Mouse (Mus musculus): ENCODE data around the gene Rbl1. TPM values are rescaled to one million over a fixed set of nuclear protein-coding genes. Genes with fewer than 3 reads are reported as not detected.
"Not testable (repeated sequence)": the region's sequence is repeated elsewhere in the genome, so short reads cannot be mapped to it uniquely, and the experiment has no call there.

The Rbl1 gene
- polyA plus RNA-seq, 1 experiment, result 4.1 TPM

DNA sequence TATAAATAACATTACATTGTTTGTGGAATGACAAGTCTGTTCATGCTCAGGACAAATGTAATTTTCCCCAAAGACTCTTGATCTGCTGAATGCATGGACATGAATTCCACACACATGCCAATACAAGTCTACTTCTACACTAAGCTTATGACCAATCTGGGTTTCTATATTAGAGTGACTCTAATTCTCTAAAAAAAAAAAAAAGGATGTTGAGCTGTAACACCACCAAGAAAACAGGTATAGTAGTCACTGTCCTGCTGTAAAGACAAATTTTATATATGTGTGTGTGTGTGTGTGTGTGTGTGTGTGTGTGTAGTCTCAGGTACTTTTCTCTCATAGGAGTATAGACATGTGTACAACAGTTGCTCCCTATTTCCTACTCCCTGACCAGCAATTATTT is 1.3 kb downstream of the Rbl1 start:
- Histone ChIP-seq H3K79me2 (ENCODE audit: control insufficient read depth, insufficient read depth) (peaks cover 9% of the 10 kb centered on the region), H3K4me3 (peak overlapping the region; percentile 76), H3ac (ENCODE audit: control insufficient read depth, insufficient read length) (no peak overlapping the region), H3K4me2 (ENCODE audit: low read depth) (peak overlapping the region; percentile 86), H3K36me3 (ENCODE audit: control insufficient read depth, insufficient read depth) (no peaks in the 10 kb centered on the region), H3K27me3 (ENCODE audit: control insufficient read depth, insufficient read depth, insufficient read length) (no peaks in the 10 kb centered on the region)
- TF ChIP-seq MYOG (IDR thresholded peaks at IDR 0.05; ENCODE audit: control insufficient read depth in 1 of 3, insufficient read depth in 1 of 3, insufficient read length in 2 of 3, low read depth in 2 of 3) (no peak), CEBPB (IDR thresholded peaks at IDR 0.05; ENCODE audit: insufficient read depth, poor library complexity, severe bottlenecking) (no peak), REST (IDR thresholded peaks at IDR 0.05; ENCODE audit: insufficient read depth, insufficient read length) (no peak), TCF12 (IDR thresholded peaks at IDR 0.05; ENCODE audit: insufficient read depth, poor library complexity, severe bottlenecking) (no peak), E2F4 (IDR thresholded peaks at IDR 0.05; ENCODE audit: insufficient read depth) (no peak), TCF3 (IDR thresholded peaks at IDR 0.05; ENCODE audit: insufficient read length, low read depth) (no peak), MYOD1 (IDR thresholded peaks at IDR 0.05; ENCODE audit: control insufficient read depth in 1 of 3, insufficient read length in 2 of 3, low read depth in 2 of 3) (no peak), POLR2AphosphoS2 (IDR thresholded peaks at IDR 0.05; ENCODE audit: insufficient read length, low read depth) (no peak), USF1 (IDR thresholded peaks at IDR 0.05; ENCODE audit: low read depth) (no peak), MAX (IDR thresholded peaks at IDR 0.05; ENCODE audit: low read depth) (no peak), POLR2A (IDR thresholded peaks at IDR 0.05; ENCODE audit: insufficient read length, low read depth) (no peak), SRF (IDR thresholded peaks at IDR 0.05; ENCODE audit: control insufficient read depth, insufficient read length, low read depth) (no peak)

DNA sequence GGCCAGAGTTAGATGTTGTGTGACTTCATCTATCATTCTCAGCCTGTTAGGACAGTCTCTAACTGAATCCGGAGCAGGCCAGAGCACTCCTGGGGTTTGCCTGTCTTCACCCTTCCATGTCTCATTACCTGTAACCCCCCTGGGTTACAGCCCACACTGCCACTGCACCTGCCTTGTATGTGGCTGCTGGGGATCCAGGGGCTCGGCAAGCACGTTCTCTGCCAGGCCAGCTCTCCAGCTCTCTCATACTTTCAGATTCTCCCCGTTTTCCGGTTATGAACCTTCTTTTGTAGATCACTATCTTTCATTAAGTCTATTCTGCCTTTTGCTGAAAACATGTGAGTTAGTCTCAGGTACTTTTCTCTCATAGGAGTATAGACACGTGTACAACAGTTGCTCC is 2.0 kb downstream of the Rbl1 start:
- peak overlapping the region; percentile 86 for H3K4me2 ChIP-seq (ENCODE audit: low read depth)
- H3ac ChIP-seq (ENCODE audit: control insufficient read depth, insufficient read length), result no peak overlapping the region
- no peak for TF ChIP-seq USF1 (IDR thresholded peaks at IDR 0.05; ENCODE audit: low read depth)
- TF ChIP-seq POLR2A (IDR thresholded peaks at IDR 0.05; ENCODE audit: insufficient read length, low read depth), result no peak
- no peak for TF ChIP-seq MAX (IDR thresholded peaks at IDR 0.05; ENCODE audit: low read depth)
- no peak for TF ChIP-seq SRF (IDR thresholded peaks at IDR 0.05; ENCODE audit: control insufficient read depth, insufficient read length, low read depth)
- no peak for TF ChIP-seq MYOG (IDR thresholded peaks at IDR 0.05; ENCODE audit: control insufficient read depth in 1 of 3, insufficient read depth in 1 of 3, insufficient read length in 2 of 3, low read depth in 2 of 3)
- TF ChIP-seq POLR2AphosphoS2 (IDR thresholded peaks at IDR 0.05; ENCODE audit: insufficient read length, low read depth), result no peak
- no peak for TF ChIP-seq TCF12 (IDR thresholded peaks at IDR 0.05; ENCODE audit: insufficient read depth, poor library complexity, severe bottlenecking)
- TF ChIP-seq REST (IDR thresholded peaks at IDR 0.05; ENCODE audit: insufficient read depth, insufficient read length), result no peak
- no peak for TF ChIP-seq E2F4 (IDR thresholded peaks at IDR 0.05; ENCODE audit: insufficient read depth)
- H3K36me3 ChIP-seq (ENCODE audit: control insufficient read depth, insufficient read depth), result peaks cover 4% of the 10 kb centered on the region
- no peaks in the 10 kb centered on the region for H3K27me3 ChIP-seq (ENCODE audit: control insufficient read depth, insufficient read depth, insufficient read length)
- H3K79me2 ChIP-seq (ENCODE audit: control insufficient read depth, insufficient read depth), result peaks cover 9% of the 10 kb centered on the region
- H3K4me3 ChIP-seq, result no peak overlapping the region

DNA sequence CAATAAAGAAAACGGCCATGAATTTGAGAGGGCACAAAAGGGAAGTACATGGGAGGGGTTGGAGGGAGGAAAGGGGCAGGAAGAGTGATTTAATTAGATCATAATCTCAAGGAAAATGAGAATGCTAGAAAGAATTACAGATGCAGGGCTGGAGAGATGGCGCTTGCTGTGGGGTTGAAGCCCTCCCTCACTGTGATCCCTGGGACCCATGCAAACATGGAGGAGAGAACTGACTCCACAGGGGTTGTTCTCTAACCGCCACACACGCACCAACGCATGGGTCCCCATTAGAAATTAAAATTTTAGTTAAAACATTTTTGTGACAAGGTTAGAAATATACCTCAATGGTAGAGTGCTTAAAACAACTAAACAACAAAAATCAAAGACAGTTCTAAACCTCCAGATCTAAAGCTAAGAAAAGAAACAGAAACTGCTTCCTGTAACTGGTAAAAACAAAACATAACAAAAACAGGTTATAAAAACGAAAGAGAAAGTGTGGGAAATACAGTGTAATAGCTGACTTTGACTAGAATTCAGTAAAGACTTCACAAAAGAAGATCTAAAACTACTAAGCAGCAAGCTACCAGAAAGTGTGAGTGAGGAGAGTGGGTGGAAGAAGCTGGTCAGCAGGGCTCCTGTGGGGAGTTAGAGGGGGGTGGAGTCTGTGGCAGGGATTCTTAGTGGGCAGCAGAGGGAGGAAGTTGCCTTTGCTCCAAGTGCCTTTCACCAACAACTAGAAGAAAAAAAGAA is 3.1 kb downstream of the Rbl1 start:
- Histone ChIP-seq H3ac (ENCODE audit: control insufficient read depth, insufficient read length) (no peak overlapping the region), H3K4me2 (ENCODE audit: low read depth) (peak overlapping the region; percentile 63), H3K27me3 (ENCODE audit: control insufficient read depth, insufficient read depth, insufficient read length) (no peaks in the 10 kb centered on the region), H3K79me2 (ENCODE audit: control insufficient read depth, insufficient read depth) (peaks cover 9% of the 10 kb centered on the region), H3K4me3 (no peak overlapping the region), H3K36me3 (ENCODE audit: control insufficient read depth, insufficient read depth) (peaks cover 9% of the 10 kb centered on the region)
- TF ChIP-seq TCF12 (IDR thresholded peaks at IDR 0.05; ENCODE audit: insufficient read depth, poor library complexity, severe bottlenecking) (no peak), SRF (IDR thresholded peaks at IDR 0.05; ENCODE audit: control insufficient read depth, insufficient read length, low read depth) (no peak), REST (IDR thresholded peaks at IDR 0.05; ENCODE audit: insufficient read depth, insufficient read length) (no peak), POLR2A (IDR thresholded peaks at IDR 0.05; ENCODE audit: insufficient read length, low read depth) (no peak), MAX (IDR thresholded peaks at IDR 0.05; ENCODE audit: low read depth) (no peak), USF1 (IDR thresholded peaks at IDR 0.05; ENCODE audit: low read depth) (no peak), E2F4 (IDR thresholded peaks at IDR 0.05; ENCODE audit: insufficient read depth) (no peak), POLR2AphosphoS2 (IDR thresholded peaks at IDR 0.05; ENCODE audit: insufficient read length, low read depth) (no peak), MYOG (IDR thresholded peaks at IDR 0.05; ENCODE audit: control insufficient read depth in 1 of 3, insufficient read depth in 1 of 3, insufficient read length in 2 of 3, low read depth in 2 of 3) (no peak), CEBPB (IDR thresholded peaks at IDR 0.05; ENCODE audit: insufficient read depth, poor library complexity, severe bottlenecking) (no peak)

DNA sequence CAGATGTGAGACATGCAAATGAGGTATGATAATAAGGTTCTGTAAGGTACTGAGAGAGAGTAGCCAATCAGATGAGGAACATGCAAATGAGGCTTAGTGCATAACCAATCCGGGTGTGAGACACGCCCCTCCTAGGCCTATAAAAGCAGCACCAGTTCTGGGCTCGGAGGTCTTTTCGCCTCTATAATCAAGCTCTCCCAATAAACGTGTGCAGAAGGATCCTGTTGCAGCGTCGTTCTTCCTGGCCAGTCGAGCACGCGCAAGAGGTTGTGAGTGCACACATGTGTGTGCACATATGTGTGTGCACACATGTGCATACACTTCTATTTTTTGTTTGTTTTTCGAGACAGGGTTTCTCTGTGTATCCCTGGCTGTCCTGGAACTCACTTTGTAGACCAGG is 5.9 kb downstream of the Rbl1 start:
- H3ac ChIP-seq (ENCODE audit: control insufficient read depth, insufficient read length); H3K27me3 ChIP-seq (ENCODE audit: control insufficient read depth, insufficient read depth, insufficient read length); H3K4me2 ChIP-seq (ENCODE audit: low read depth); H3K4me3 ChIP-seq; H3K79me2 ChIP-seq (ENCODE audit: control insufficient read depth, insufficient read depth): not testable (repeated sequence)
- H3K36me3 ChIP-seq (ENCODE audit: control insufficient read depth, insufficient read depth), result peaks cover 23% of the 10 kb centered on the region

DNA sequence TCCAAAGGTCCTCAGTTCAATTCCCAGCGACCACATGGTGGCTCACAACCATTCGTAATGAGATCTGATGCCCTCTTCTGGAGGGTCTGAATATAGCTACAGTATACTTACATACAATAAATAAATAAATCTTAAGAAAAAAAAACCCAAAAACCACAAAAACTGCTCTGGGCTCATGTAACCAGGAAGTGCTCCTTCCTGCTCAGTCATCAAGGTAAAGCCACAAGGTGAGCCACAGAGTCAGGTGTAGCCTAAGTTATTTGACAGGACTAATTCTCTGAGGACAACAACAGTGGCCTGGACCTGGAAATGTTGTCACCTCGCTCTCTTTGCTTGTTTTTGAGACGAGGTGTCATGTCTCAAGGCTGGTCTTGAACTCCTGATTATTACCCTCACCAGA is 13.7 kb downstream of the Rbl1 start:
- H3K4me3 ChIP-seq, result no peak overlapping the region

More for the DNA sequence above, 13.7 kb downstream of the Rbl1 start:
- H3K36me3 ChIP-seq (ENCODE audit: control insufficient read depth, insufficient read depth), result peaks cover 52% of the 10 kb centered on the region
- no peaks in the 10 kb centered on the region for H3K27me3 ChIP-seq (ENCODE audit: control insufficient read depth, insufficient read depth, insufficient read length)
- H3ac ChIP-seq (ENCODE audit: control insufficient read depth, insufficient read length), result no peak overlapping the region
- no peak overlapping the region for H3K4me2 ChIP-seq (ENCODE audit: low read depth)
- no peaks in the 10 kb centered on the region for H3K79me2 ChIP-seq (ENCODE audit: control insufficient read depth, insufficient read depth)
- TF ChIP-seq POLR2AphosphoS2 (IDR thresholded peaks at IDR 0.05; ENCODE audit: insufficient read length, low read depth) (no peak), POLR2A (IDR thresholded peaks at IDR 0.05; ENCODE audit: insufficient read length, low read depth) (no peak), REST (IDR thresholded peaks at IDR 0.05; ENCODE audit: insufficient read depth, insufficient read length) (no peak), SRF (IDR thresholded peaks at IDR 0.05; ENCODE audit: control insufficient read depth, insufficient read length, low read depth) (no peak), MAX (IDR thresholded peaks at IDR 0.05; ENCODE audit: low read depth) (no peak), TCF3 (IDR thresholded peaks at IDR 0.05; ENCODE audit: insufficient read length, low read depth) (no peak), E2F4 (IDR thresholded peaks at IDR 0.05; ENCODE audit: insufficient read depth) (no peak)

All from myocyte (in vitro differentiated cells).